Mouse (Mus musculus): ENCODE data around the gene Fam129b. TPM values are rescaled to one million over a fixed set of nuclear protein-coding genes. Genes with fewer than 3 reads are reported as not detected.

The Fam129b gene
- polyA plus RNA-seq, 2 experiments = 2.7 to 5.9 TPM

GRCm38 (mm10) chr2:32969326-32969725 lies 93.4 kb downstream of the Fam129b start:
- peaks cover 4% of the 10 kb centered on the region for H3K36me3 ChIP-seq (replicated peaks; ENCODE audit: control insufficient read depth, insufficient read depth, low read depth)
- TF ChIP-seq EP300 (IDR thresholded peaks at IDR 0.05; ENCODE audit: low read depth) (no peak), CTCF (IDR thresholded peaks at IDR 0.05; ENCODE audit: low read depth) (no peak)
- H3K9me3 ChIP-seq (ENCODE audit: control insufficient read depth, low read length) = no peaks in the 10 kb centered on the region
- no peak overlapping the region for H3K4me2 ChIP-seq (ENCODE audit: low read depth)
- H3K27ac ChIP-seq = no peak overlapping the region
- DNase-seq (ENCODE audit: low read depth in 3 of 3, low spot score in 3 of 3) (no peak), ATAC-seq (ENCODE audit: insufficient read depth) (no peak)
- H3K4me3 ChIP-seq (ENCODE audit: insufficient read depth in 1 of 2, low read depth in 2 of 2, low read length in 2 of 2) = no peak overlapping the region
- H3K4me1 ChIP-seq (replicated peaks; ENCODE audit: control insufficient read depth in 2 of 2, insufficient read depth in 2 of 2, low read length in 1 of 2) = peaks cover 4 to 13% of the 10 kb centered on the region in 2 experiments
- H3K9ac ChIP-seq (replicated peaks) = no peak overlapping the region
- 63% methylated on average over 8 of the region's 8 CpGs for WGBS (ENCODE audit: insufficient replicate concordance)
- H3K27me3 ChIP-seq (ENCODE audit: control insufficient read depth, insufficient read depth, low read length) = no peaks in the 10 kb centered on the region

- Histone ChIP-seq H3K4me3 (ENCODE audit: insufficient read depth in 1 of 2, low read depth in 2 of 2, low read length in 2 of 2) (no peak overlapping the region), H3K4me1 (replicated peaks; ENCODE audit: control insufficient read depth in 2 of 2, insufficient read depth in 2 of 2, low read length in 1 of 2) (peaks cover 4 to 8% of the 10 kb centered on the region in 2 experiments; a peak in 3 of 4 replicates), H3K4me2 (ENCODE audit: low read depth) (no peak overlapping the region), H3K9ac (replicated peaks) (no peak overlapping the region), H3K27ac (no peak overlapping the region), H3K9me3 (ENCODE audit: control insufficient read depth, low read length) (no peaks in the 10 kb centered on the region), H3K27me3 (ENCODE audit: control insufficient read depth, insufficient read depth, low read length) (no peaks in the 10 kb centered on the region), H3K36me3 (replicated peaks; ENCODE audit: control insufficient read depth, insufficient read depth, low read depth) (no peaks in the 10 kb centered on the region)
- DNase-seq (ENCODE audit: low read depth in 3 of 3, low spot score in 3 of 3) (no peak), ATAC-seq (ENCODE audit: insufficient read depth) (no peak)
- 80% methylated on average over 9 of the region's 9 CpGs for WGBS (ENCODE audit: insufficient replicate concordance)
- TF ChIP-seq EP300 (IDR thresholded peaks at IDR 0.05; ENCODE audit: low read depth) (no peak), CTCF (IDR thresholded peaks at IDR 0.05; ENCODE audit: low read depth) (no peak)
Measured at GRCm38 (mm10) chr2:32971235-32971634, 95.3 kb downstream of the Fam129b start.

- H3K36me3 ChIP-seq (replicated peaks; ENCODE audit: control insufficient read depth, insufficient read depth, low read depth) = no peaks in the 10 kb centered on the region
- H3K9me3 ChIP-seq (ENCODE audit: control insufficient read depth, low read length) = no peaks in the 10 kb centered on the region
- ATAC-seq (ENCODE audit: insufficient read depth) (no peak), DNase-seq (ENCODE audit: low read depth in 3 of 3, low spot score in 3 of 3) (no peak)
- no peak overlapping the region for H3K27ac ChIP-seq
- H3K4me1 ChIP-seq (replicated peaks; ENCODE audit: control insufficient read depth in 2 of 2, insufficient read depth in 2 of 2, low read length in 1 of 2) = peaks cover 3 to 12% of the 10 kb centered on the region in 2 experiments
- TF ChIP-seq CTCF (IDR thresholded peaks at IDR 0.05; ENCODE audit: low read depth) = no peak
- TF ChIP-seq EP300 (IDR thresholded peaks at IDR 0.05; ENCODE audit: low read depth) = no peak
- H3K4me2 ChIP-seq (ENCODE audit: low read depth) = no peak overlapping the region
- no peak overlapping the region for H3K9ac ChIP-seq (replicated peaks)
- H3K4me3 ChIP-seq (ENCODE audit: insufficient read depth in 1 of 2, low read depth in 2 of 2, low read length in 2 of 2) = no peak overlapping the region
- 78% methylated on average over 8 of the region's 8 CpGs for WGBS (ENCODE audit: insufficient replicate concordance)
- H3K27me3 ChIP-seq (ENCODE audit: control insufficient read depth, insufficient read depth, low read length) = no peaks in the 10 kb centered on the region
Measured at GRCm38 (mm10) chr2:32974216-32974615, 98.3 kb downstream of the Fam129b start.

Other genes with a start within 250 kb of the Fam129b start
- gene Eng, start 229.5 kb upstream of the Fam129b start, polyA plus RNA-seq (2012; rRNA removed) = 15.4 and 17.6 TPM in 2 replicates
- 13.9 and 16.5 TPM in 2 replicates for gene Eng, start 229.5 kb upstream of the Fam129b start, polyA plus RNA-seq (2014; fragmentation: Nextera tagmentation; extraction: Ambion mirVana)
- gene Fpgs, start 172.0 kb upstream of the Fam129b start, polyA plus RNA-seq (2012; rRNA removed) = 45.3 and 51.0 TPM in 2 replicates
- gene Fpgs, start 172.0 kb upstream of the Fam129b start, polyA plus RNA-seq (2014; fragmentation: Nextera tagmentation; extraction: Ambion mirVana) = 21.6 and 25.7 TPM in 2 replicates
- 53.9 and 60.7 TPM in 2 replicates for gene Cdk9, start 163.0 kb upstream of the Fam129b start, polyA plus RNA-seq (2012; rRNA removed)
- 36.5 and 42.0 TPM in 2 replicates for gene Cdk9, start 163.0 kb upstream of the Fam129b start, polyA plus RNA-seq (2014; fragmentation: Nextera tagmentation; extraction: Ambion mirVana)
- 4.7 and 5.8 TPM in 2 replicates for gene Sh2d3c, start 155.1 kb upstream of the Fam129b start, polyA plus RNA-seq (2012; rRNA removed)
- 3.5 and 5.1 TPM in 2 replicates for gene Sh2d3c, start 155.1 kb upstream of the Fam129b start, polyA plus RNA-seq (2014; fragmentation: Nextera tagmentation; extraction: Ambion mirVana)
- 0.07 TPM in 1 of 2 replicates, not detected in the other for gene 6330409D20Rik, start 135.1 kb upstream of the Fam129b start, polyA plus RNA-seq (2012; rRNA removed)
- gene 6330409D20Rik, start 135.1 kb upstream of the Fam129b start, polyA plus RNA-seq (2014; fragmentation: Nextera tagmentation; extraction: Ambion mirVana) = not detected in 2 replicates
- 21.2 and 30.7 TPM in 2 replicates for gene Tor2a, start 118.9 kb upstream of the Fam129b start, polyA plus RNA-seq (2012; rRNA removed)
- gene Tor2a, start 118.9 kb upstream of the Fam129b start, polyA plus RNA-seq (2014; fragmentation: Nextera tagmentation; extraction: Ambion mirVana) = 25.2 and 28.1 TPM in 2 replicates
- gene Ttc16, start 100.5 kb upstream of the Fam129b start, polyA plus RNA-seq (2012; rRNA removed) = 0.18 and 0.22 TPM in 2 replicates
- gene Ttc16, start 100.5 kb upstream of the Fam129b start, polyA plus RNA-seq (2014; fragmentation: Nextera tagmentation; extraction: Ambion mirVana) = 0.09 and 0.10 TPM in 2 replicates
- 1.3 and 1.7 TPM in 2 replicates for gene Ptrh1, start 100.3 kb upstream of the Fam129b start, polyA plus RNA-seq (2012; rRNA removed)
- gene Ptrh1, start 100.3 kb upstream of the Fam129b start, polyA plus RNA-seq (2014; fragmentation: Nextera tagmentation; extraction: Ambion mirVana) = 1.9 and 2.2 TPM in 2 replicates
- not detected in 2 replicates for gene Cfap157, start 91.7 kb upstream of the Fam129b start, polyA plus RNA-seq (2012; rRNA removed)
- not detected in 2 replicates for gene Cfap157, start 91.7 kb upstream of the Fam129b start, polyA plus RNA-seq (2014; fragmentation: Nextera tagmentation; extraction: Ambion mirVana)
- 1.4 and 2.1 TPM in 2 replicates for gene Stxbp1, start 28.9 kb upstream of the Fam129b start, polyA plus RNA-seq (2012; rRNA removed)
- gene Stxbp1, start 28.9 kb upstream of the Fam129b start, polyA plus RNA-seq (2014; fragmentation: Nextera tagmentation; extraction: Ambion mirVana) = 2.3 and 2.6 TPM in 2 replicates
- gene Rpl12, start 85.4 kb downstream of the Fam129b start, polyA plus RNA-seq (2012; rRNA removed) = 311 and 646 TPM in 2 replicates
- 144 and 162 TPM in 2 replicates for gene Rpl12, start 85.4 kb downstream of the Fam129b start, polyA plus RNA-seq (2014; fragmentation: Nextera tagmentation; extraction: Ambion mirVana)
- 1.9 and 2.5 TPM in 2 replicates for gene Lrsam1, start 85.5 kb downstream of the Fam129b start, polyA plus RNA-seq (2012; rRNA removed)
- gene Lrsam1, start 85.5 kb downstream of the Fam129b start, polyA plus RNA-seq (2014; fragmentation: Nextera tagmentation; extraction: Ambion mirVana) = 1.1 and 1.8 TPM in 2 replicates
- gene Slc2a8, start 106.0 kb downstream of the Fam129b start, polyA plus RNA-seq (2012; rRNA removed) = 5.1 and 7.2 TPM in 2 replicates
- 4.9 and 6.8 TPM in 2 replicates for gene Slc2a8, start 106.0 kb downstream of the Fam129b start, polyA plus RNA-seq (2014; fragmentation: Nextera tagmentation; extraction: Ambion mirVana)

Data from liver, embryonic 14.5 days (tissue).